Mouse (Mus musculus) testis, postnatal 10 days (tissue): ENCODE measurements around the gene Bglap3.

Source experiments
- DNase-seq: peaks from one replicate; pipeline ENCODE4 v3.0.0; 2021; ENCODE audit warnings: low spot score

Bglap3 gene

DNA sequence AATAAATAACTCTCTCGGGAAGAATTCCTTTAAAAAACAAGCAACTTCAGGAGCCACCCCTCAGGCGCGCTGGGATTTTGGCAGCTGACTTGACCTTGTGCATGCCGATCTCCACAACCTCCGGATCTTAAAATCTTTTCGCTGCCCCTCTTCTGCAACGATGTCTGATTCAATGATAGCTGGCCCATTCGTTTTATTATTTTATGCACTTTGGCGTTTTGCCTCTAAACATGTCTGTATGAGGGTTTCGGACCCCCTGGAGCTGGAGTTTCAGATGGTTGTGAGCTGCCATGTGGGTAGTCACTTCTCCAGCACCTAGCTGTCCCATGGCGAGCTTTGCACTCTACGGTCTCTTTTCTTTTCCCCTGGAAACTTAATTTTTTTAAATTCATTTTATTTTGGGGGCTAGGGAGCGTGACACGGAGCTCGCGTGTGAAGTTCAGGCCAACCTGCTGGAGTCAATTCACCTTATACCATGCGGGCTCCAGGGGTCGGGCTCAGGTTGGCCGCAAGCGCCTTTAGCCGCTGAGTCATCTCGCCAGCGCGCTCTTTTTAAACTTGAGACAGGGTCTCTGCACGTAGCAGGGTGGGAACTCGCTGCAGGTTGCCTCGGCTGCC is 37.0 kb downstream of the Bglap3 start:
- no peak for DNase-seq

DNA sequence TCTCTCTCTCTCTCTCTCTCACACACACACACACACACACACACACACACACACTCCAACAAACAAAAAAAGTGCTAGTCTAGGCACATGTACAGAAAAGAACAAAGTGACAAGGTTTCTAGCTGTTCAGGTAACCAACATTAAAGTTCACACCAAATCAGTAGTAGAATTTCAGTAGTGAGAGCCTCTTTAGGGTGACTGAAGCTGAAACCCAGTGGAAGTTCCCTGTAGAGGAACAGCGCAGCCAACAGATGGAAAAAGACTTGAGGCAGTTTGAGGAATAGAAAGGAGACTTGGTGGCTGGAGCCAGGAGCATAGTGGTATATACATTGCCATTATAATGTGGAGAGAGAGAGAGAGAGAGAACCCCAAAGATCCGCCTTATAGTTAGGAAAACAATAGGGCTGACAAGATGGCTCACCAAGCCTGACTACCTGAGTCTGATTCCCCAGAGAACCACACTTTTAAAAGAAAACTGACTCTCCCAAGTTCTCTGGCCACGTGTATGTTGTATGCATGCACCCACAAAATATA is 37.6 kb downstream of the Bglap3 start:
- no peak for DNase-seq

- no peak for DNase-seq
These were observed 38.4 kb downstream of the Bglap3 start for GRCm38 (mm10) chr3:88334029-88334658.

DNA sequence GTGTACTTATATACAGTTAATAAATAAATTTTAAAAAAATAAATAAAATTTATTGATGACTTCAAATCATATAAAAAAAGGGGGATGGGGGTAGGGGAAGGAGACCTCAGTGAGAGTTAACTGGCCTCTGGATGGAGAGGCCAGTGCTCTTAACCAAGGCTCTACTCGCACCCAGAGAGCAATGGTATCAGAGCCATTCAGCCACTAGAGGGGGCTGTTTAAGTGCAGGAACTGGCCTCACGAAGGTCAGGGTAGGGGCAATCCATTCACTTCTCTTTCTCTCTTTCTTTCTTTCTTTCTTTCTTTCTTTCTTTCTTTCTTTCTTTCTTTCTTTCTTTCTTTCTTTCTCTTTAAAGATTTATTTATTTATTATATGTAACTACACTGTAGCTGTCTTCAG is 41.3 kb downstream of the Bglap3 start:
- DNase-seq, result peak; percentile 63

DNA sequence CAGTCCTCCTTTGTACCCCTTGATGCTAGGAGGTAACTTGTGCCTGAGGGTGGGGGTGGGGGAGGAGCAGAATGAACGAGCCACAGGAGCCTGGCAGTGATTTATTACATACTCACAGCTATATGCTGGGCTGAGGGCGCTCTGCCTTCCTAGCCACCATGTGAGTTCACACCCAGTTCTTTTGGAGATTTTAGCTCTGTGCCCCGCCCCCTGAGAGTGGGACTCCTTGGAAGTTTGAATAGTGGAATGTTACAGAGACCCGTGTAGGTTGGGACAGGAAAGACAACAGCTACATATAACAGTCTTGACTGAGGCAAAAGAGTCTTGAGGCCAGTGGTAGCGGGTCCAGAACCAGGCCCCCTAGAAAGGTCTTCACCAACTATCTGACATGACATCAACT is 43.6 kb downstream of the Bglap3 start:
- no peak for DNase-seq

DNA sequence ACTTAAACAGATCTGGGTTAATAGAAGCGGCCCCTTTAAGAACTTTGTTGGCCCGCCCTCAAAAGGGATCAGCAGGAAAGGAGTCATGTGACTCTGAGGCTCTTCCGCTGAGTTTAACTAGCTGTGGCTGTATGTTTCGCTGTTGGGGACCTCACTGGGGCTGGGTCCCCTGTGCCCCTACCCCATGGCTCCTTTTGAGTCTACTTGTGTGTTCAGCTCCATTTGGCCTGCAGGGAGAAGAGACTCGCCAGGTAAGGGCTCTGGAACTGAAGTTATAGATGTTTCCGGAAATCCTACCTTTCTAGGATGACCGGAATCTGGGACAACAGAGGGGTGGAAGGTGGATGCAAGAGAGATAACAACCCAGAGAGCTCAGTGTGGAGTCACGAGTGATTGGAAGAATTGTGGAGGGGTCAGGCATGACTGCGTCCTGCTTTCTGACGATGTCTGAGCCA is 47.6 kb downstream of the Bglap3 start, which contains the start of gene Glmp:
TSS of gene Glmp (plus strand) at position 73 of the 455 bp plus-strand sequence.
- peak; percentile 67 for DNase-seq
